Mouse (Mus musculus): ENCODE measurements at regions not wholly inside any gene's neighbourhood (a gene's known extent, or its start where the extent isn't known, plus 50 kb on each side); places are given as distances from the start of the nearest gene placed in this dataset.

DNA sequence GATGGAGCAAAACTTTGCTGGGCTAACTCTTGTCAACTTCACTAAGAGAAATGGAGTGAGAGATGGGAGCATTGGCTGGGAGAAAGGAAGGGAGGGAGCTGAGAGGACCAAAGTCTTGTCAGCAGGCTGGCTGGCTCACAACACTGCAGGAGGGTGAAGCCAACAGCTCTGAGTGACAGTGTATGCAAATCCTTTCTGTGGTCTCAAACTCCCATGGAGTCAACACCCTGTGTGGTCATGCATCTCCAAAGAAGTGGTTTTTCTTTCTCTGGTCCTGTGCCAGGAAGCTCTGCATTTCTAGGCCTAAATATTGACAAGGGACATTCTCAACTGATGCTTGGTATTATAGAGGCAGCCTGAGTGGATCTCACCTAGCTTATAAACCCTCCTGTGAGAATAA is 194.9 kb upstream of the Krr1 start:
- H3K27ac ChIP-seq (ENCODE audit: insufficient read depth, low read depth), result no peak overlapping the region
- H3K4me1 ChIP-seq (ENCODE audit: control insufficient read depth in 1 of 2, insufficient read depth in 2 of 2), result peaks cover 8 to 17% of the 10 kb centered on the region in 2 experiments
- dilution Hi-C loops (cut with MboI; ENCODE audit: extremely low pct_ligation_motif_present, extremely low pct_unique_long_range_greater_than_20kb, low sequenced_read_pairs) (no loop called here), in situ Hi-C loops (cut with MboI; ENCODE audit: low pct_ligation_motif_present, low pct_unique_long_range_greater_than_20kb, low sequenced_read_pairs) (no loop called here)
- no peaks in the 10 kb centered on the region for H3K27me3 ChIP-seq (replicated peaks)
- H3K4me3 ChIP-seq (replicated peaks in 1 of 3; ENCODE audit: low read depth in 2 of 3, low read length in 2 of 3, poor library complexity in 1 of 3), result no peak overlapping the region
- H3K36me3 ChIP-seq (replicated peaks in 1 of 2; ENCODE audit: control insufficient read depth in 1 of 2, insufficient read depth in 1 of 2, low read length in 1 of 2), result no peaks in the 10 kb centered on the region
- H3K79me2 ChIP-seq (replicated peaks; ENCODE audit: control insufficient read depth, extremely low read depth, insufficient read depth, poor library complexity, severe bottlenecking), result no peaks in the 10 kb centered on the region
- peak; percentile 68 for DNase-seq (ENCODE audit: extremely low read depth)
- no peak overlapping the region for H3K4me2 ChIP-seq (ENCODE audit: insufficient read depth, low read depth, poor library complexity, severe bottlenecking)
- no peak overlapping the region for H3K9ac ChIP-seq (ENCODE audit: insufficient read depth, low read depth)
- H3K9me3 ChIP-seq (replicated peaks; ENCODE audit: low read length), result no peaks in the 10 kb centered on the region
- TF ChIP-seq BHLHE40 (IDR thresholded peaks at IDR 0.05; ENCODE audit: low read depth, low read length) (0 out of 2 replicates have a peak, but pooled peaks have one; percentile 26), ZC3H11A (IDR thresholded peaks at IDR 0.05; ENCODE audit: low read depth, low read length) (no peak)

GRCm38 (mm10) chr10:111778111-111778510 is 194.4 kb upstream of the Krr1 start:
- TF ChIP-seq NRF1 (IDR thresholded peaks at IDR 0.05; ENCODE audit: low read depth, low read length) (no peak), UBTF (IDR thresholded peaks at IDR 0.05; ENCODE audit: low read depth, low read length) (no peak)
- Histone ChIP-seq H3K36me3 (replicated peaks in 1 of 2; ENCODE audit: control insufficient read depth in 1 of 2, insufficient read depth in 1 of 2, low read length in 1 of 2) (no peaks in the 10 kb centered on the region), H3K79me2 (replicated peaks; ENCODE audit: control insufficient read depth, extremely low read depth, insufficient read depth, poor library complexity, severe bottlenecking) (no peaks in the 10 kb centered on the region), H3K9ac (ENCODE audit: insufficient read depth, low read depth) (no peak overlapping the region), H3K4me3 (replicated peaks in 1 of 3; ENCODE audit: low read depth in 2 of 3, low read length in 2 of 3, poor library complexity in 1 of 3) (no peak overlapping the region), H3K27ac (ENCODE audit: insufficient read depth, low read depth) (no peak overlapping the region), H3K9me3 (replicated peaks; ENCODE audit: low read length) (no peaks in the 10 kb centered on the region), H3K27me3 (replicated peaks) (no peaks in the 10 kb centered on the region), H3K4me1 (ENCODE audit: control insufficient read depth in 1 of 2, insufficient read depth in 2 of 2) (peaks cover 8 to 17% of the 10 kb centered on the region in 2 experiments), H3K4me2 (ENCODE audit: insufficient read depth, low read depth, poor library complexity, severe bottlenecking) (no peak overlapping the region)
- no peak for DNase-seq (ENCODE audit: extremely low read depth)
- in situ Hi-C loops (cut with MboI; ENCODE audit: low pct_ligation_motif_present, low pct_unique_long_range_greater_than_20kb, low sequenced_read_pairs) (no loop called here), dilution Hi-C loops (cut with MboI; ENCODE audit: extremely low pct_ligation_motif_present, extremely low pct_unique_long_range_greater_than_20kb, low sequenced_read_pairs) (no loop called here)

DNA sequence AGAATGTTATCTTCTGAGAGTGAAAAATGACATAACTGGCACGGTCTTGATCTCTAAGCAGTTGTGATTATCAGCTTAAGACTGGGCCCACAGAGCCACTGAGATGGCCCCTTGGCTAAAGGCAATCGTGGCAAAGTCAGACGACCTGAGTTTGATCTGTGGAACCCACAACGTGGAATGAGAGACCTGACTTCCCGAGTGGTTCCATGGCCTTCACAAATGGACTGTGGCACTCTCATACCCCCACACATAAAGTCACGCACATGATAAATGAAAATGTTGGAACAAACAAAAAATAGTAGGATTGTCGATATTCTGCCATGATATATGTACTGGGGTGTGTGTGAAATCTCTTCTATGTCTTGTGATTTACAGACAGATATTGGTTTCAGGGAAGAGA is 192.5 kb upstream of the Krr1 start:
- Histone ChIP-seq H3K4me2 (ENCODE audit: insufficient read depth, low read depth, poor library complexity, severe bottlenecking) (no peak overlapping the region), H3K9ac (ENCODE audit: insufficient read depth, low read depth) (no peak overlapping the region), H3K4me1 (ENCODE audit: control insufficient read depth in 1 of 2, insufficient read depth in 2 of 2) (peaks cover 8 to 17% of the 10 kb centered on the region in 2 experiments), H3K27ac (ENCODE audit: insufficient read depth, low read depth) (no peak overlapping the region), H3K9me3 (replicated peaks; ENCODE audit: low read length) (no peaks in the 10 kb centered on the region), H3K79me2 (replicated peaks; ENCODE audit: control insufficient read depth, extremely low read depth, insufficient read depth, poor library complexity, severe bottlenecking) (no peaks in the 10 kb centered on the region), H3K4me3 (replicated peaks in 1 of 3; ENCODE audit: low read depth in 2 of 3, low read length in 2 of 3, poor library complexity in 1 of 3) (no peak overlapping the region), H3K36me3 (replicated peaks in 1 of 2; ENCODE audit: control insufficient read depth in 1 of 2, insufficient read depth in 1 of 2, low read length in 1 of 2) (no peaks in the 10 kb centered on the region), H3K27me3 (replicated peaks) (no peaks in the 10 kb centered on the region)
- dilution Hi-C loops (cut with MboI; ENCODE audit: extremely low pct_ligation_motif_present, extremely low pct_unique_long_range_greater_than_20kb, low sequenced_read_pairs) (no loop called here), in situ Hi-C loops (cut with MboI; ENCODE audit: low pct_ligation_motif_present, low pct_unique_long_range_greater_than_20kb, low sequenced_read_pairs) (no loop called here)
- no peak for TF ChIP-seq ZC3H11A (IDR thresholded peaks at IDR 0.05; ENCODE audit: low read depth, low read length)
- no peak for TF ChIP-seq KAT2A (IDR thresholded peaks at IDR 0.05; ENCODE audit: insufficient replicate concordance, low read length)
- no peak for TF ChIP-seq ETS1 (conservative IDR thresholded peaks at IDR 0.05; ENCODE audit: low read depth, low read length)
- TF ChIP-seq MAFK (IDR thresholded peaks at IDR 0.05; ENCODE audit: insufficient replicate concordance, low read length), result no peak
- TF ChIP-seq NRF1 (IDR thresholded peaks at IDR 0.05; ENCODE audit: low read depth, low read length), result no peak
- no peak for TF ChIP-seq ZKSCAN1 (IDR thresholded peaks at IDR 0.05; ENCODE audit: borderline replicate concordance, low read depth, low read length)
- no peak for TF ChIP-seq MXI1 (IDR thresholded peaks at IDR 0.05; ENCODE audit: low read depth, low read length)
- no peak for TF ChIP-seq MEF2A (IDR thresholded peaks at IDR 0.05; ENCODE audit: borderline replicate concordance, low read depth, low read length)
- no peak for TF ChIP-seq CHD1 (IDR thresholded peaks at IDR 0.05; ENCODE audit: low read depth, low read length)
- no peak for TF ChIP-seq USF1 (IDR thresholded peaks at IDR 0.05; ENCODE audit: low read depth, low read length)
- TF ChIP-seq SMC3 (IDR thresholded peaks at IDR 0.05; ENCODE audit: low read depth, low read length), result no peak
- no peak for TF ChIP-seq POLR2AphosphoS2 (IDR thresholded peaks at IDR 0.05; ENCODE audit: low read depth, low read length)
- TF ChIP-seq BHLHE40 (IDR thresholded peaks at IDR 0.05; ENCODE audit: low read depth, low read length), result no peak
- TF ChIP-seq EP300 (IDR thresholded peaks at IDR 0.05; ENCODE audit: low read length), result no peak
- no peak for TF ChIP-seq MYC (IDR thresholded peaks at IDR 0.05; ENCODE audit: low read depth, low read length)
- TF ChIP-seq SIN3A (IDR thresholded peaks at IDR 0.05; ENCODE audit: low read length), result no peak
- no peak for TF ChIP-seq RAD21 (IDR thresholded peaks at IDR 0.05; ENCODE audit: low read depth, low read length)
- no peak for TF ChIP-seq HCFC1 (IDR thresholded peaks at IDR 0.05; ENCODE audit: low read depth, low read length)
- no peak for TF ChIP-seq IRF4 (IDR thresholded peaks at IDR 0.05; ENCODE audit: low read depth, low read length)
- no peak for TF ChIP-seq RCOR1 (conservative IDR thresholded peaks at IDR 0.05; ENCODE audit: low read depth, low read length)
- DNase-seq (ENCODE audit: extremely low read depth), result no peak
